Mouse (Mus musculus) erythroblast, embryonic 14.5 days (primary cell): ENCODE data around the gene Gm14305.
"Not testable (repeated sequence)": the region's sequence is repeated elsewhere in the genome, so short reads cannot be mapped to it uniquely, and the experiment has no call there.

Source experiments
- GATA1 ChIP-seq: IDR thresholded peaks from 2 replicates; pipeline ENCODE4 v1.6.1; 2012; ENCODE audit warnings: low read length, inconsistent platforms, mixed read lengths
- TAL1 ChIP-seq: IDR thresholded peaks from 3 replicates; pipeline ENCODE4 v1.6.1; 2012; ENCODE audit warnings: low read length, inconsistent platforms, mixed read lengths

- TF ChIP-seq GATA1, TAL1: not testable (repeated sequence)
These were observed at the start of gene Gm14305 for GRCm38 (mm10) chr2:176708051-176708450.
